Mouse (Mus musculus): ENCODE measurements around the gene Tnfrsf19. TPM values are rescaled to one million over a fixed set of nuclear protein-coding genes. Genes with fewer than 3 reads are reported as not detected.

Tnfrsf19 gene
- polyA plus RNA-seq, 1 experiment: 12.4 TPM

DNA sequence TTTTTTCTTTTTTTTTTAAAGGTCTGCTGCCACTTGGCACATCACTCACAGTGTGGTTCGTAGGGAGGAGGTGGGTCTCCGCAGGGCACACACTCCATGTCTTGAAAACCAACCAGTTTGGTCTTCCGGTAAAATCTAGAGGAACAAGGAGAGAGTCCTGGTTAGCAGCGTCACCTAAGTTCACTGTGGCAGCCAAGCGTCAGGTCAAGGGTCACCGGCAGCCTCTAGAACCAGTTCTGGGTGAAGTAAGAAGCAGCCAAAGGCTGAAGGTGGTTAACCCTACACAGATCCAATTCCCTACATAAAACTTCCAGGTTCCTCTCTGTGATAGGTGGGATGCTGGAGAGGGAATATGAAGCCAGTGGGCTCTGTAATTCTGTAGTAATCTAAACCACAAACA, 49.7 kb downstream of the Tnfrsf19 start:
- no peaks in the 10 kb centered on the region for H3K4me1 ChIP-seq (ENCODE audit: control insufficient read depth, insufficient read depth, low read length)

DNA sequence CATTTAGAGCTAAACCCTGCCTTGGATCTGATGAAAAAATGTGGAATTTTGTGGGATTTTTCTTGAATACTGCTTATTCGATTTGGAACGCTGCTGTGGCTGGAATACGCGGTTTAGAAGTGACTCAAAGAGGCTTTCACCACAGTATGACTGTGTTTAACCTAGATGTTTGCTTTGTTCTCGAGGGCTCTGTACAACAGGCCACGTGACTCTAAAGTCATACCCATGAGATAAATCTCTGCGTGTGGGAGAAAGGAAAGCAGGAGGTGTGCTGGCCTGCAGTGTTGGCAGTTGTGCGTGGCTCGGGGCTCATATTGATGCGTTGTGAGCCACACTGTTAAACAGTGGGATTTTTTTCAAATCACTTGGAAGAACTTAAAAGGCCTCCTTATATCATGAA, 52.8 kb downstream of the Tnfrsf19 start:
- Histone ChIP-seq H3K9ac (ENCODE audit: low read depth, poor library complexity, severe bottlenecking) (no peak overlapping the region), H3K4me3 (ENCODE audit: low read depth, low read length) (no peak overlapping the region), H3K27ac (ENCODE audit: insufficient read depth, low read length) (no peak overlapping the region), H3K9me3 (replicated peaks; ENCODE audit: control insufficient read depth, insufficient read depth, low read length, poor library complexity, severe bottlenecking) (no peaks in the 10 kb centered on the region), H3K27me3 (ENCODE audit: control insufficient read depth, insufficient read depth, low read length, poor library complexity, severe bottlenecking) (no peaks in the 10 kb centered on the region), H3K36me3 (ENCODE audit: control insufficient read depth, insufficient read depth, low read length, poor library complexity, severe bottlenecking) (no peaks in the 10 kb centered on the region), H3K4me1 (ENCODE audit: control insufficient read depth, insufficient read depth, low read length) (no peaks in the 10 kb centered on the region)
- TF ChIP-seq EP300 (IDR thresholded peaks at IDR 0.05; ENCODE audit: insufficient read depth, low read depth, low read length): no peak
- TF ChIP-seq POLR2A (IDR thresholded peaks at IDR 0.05; ENCODE audit: insufficient read depth, low read length): no peak
- TF ChIP-seq CTCF (IDR thresholded peaks at IDR 0.05; ENCODE audit: low read depth, low read length): no peak

More for the DNA sequence above, 49.7 kb downstream of the Tnfrsf19 start:
- Histone ChIP-seq H3K9me3 (replicated peaks; ENCODE audit: control insufficient read depth, insufficient read depth, low read length, poor library complexity, severe bottlenecking) (no peaks in the 10 kb centered on the region), H3K27ac (ENCODE audit: insufficient read depth, low read length) (no peak overlapping the region), H3K27me3 (ENCODE audit: control insufficient read depth, insufficient read depth, low read length, poor library complexity, severe bottlenecking) (no peaks in the 10 kb centered on the region), H3K9ac (ENCODE audit: low read depth, poor library complexity, severe bottlenecking) (no peak overlapping the region), H3K36me3 (ENCODE audit: control insufficient read depth, insufficient read depth, low read length, poor library complexity, severe bottlenecking) (no peaks in the 10 kb centered on the region), H3K4me3 (ENCODE audit: low read depth, low read length) (no peak overlapping the region)
- TF ChIP-seq EP300 (IDR thresholded peaks at IDR 0.05; ENCODE audit: insufficient read depth, low read depth, low read length): no peak

DNA sequence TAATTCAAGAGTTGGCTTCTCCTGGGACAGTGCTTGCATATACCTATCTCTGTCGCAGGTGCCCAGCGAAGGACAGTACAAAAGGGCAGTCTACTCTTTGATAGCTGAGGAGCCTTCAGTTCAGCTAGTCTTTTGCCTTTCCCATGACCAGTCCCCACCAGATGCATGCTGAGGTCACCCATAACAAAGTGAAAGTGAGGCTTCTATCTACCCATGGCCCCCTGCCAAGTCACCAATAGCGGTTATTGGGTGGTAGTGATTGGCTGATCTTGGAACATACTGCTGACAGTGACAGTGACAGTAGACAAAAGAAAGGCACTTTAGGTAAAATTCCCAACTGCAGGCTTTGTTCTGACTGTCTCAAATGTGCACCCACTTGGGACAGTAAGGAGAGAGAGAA, 53.2 kb downstream of the Tnfrsf19 start:
- Histone ChIP-seq H3K27ac (ENCODE audit: insufficient read depth, low read length) (no peak overlapping the region), H3K27me3 (ENCODE audit: control insufficient read depth, insufficient read depth, low read length, poor library complexity, severe bottlenecking) (no peaks in the 10 kb centered on the region), H3K36me3 (ENCODE audit: control insufficient read depth, insufficient read depth, low read length, poor library complexity, severe bottlenecking) (no peaks in the 10 kb centered on the region)

DNA sequence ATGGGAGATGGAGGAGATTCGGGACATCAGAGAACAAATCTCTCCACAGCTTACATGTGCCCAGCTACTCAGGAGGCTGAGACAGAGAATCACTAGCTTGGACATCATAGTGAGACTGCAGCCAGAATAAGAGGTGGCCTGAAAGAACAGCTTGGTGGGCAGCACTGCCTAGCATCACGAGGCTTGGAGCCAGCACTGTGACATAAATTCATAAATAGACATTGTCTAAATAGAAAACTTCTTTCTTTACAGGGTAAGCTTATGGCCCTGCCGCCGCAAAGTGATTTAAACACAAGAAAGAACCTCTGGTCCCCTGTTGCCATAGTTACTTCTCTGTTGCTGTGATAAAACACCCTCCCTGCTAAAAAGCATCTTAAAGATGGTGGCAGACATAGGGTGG, 54.1 kb downstream of the Tnfrsf19 start:
- Histone ChIP-seq H3K9me3 (replicated peaks; ENCODE audit: control insufficient read depth, insufficient read depth, low read length, poor library complexity, severe bottlenecking) (no peaks in the 10 kb centered on the region), H3K4me3 (ENCODE audit: low read depth, low read length) (no peak overlapping the region), H3K36me3 (ENCODE audit: control insufficient read depth, insufficient read depth, low read length, poor library complexity, severe bottlenecking) (no peaks in the 10 kb centered on the region), H3K9ac (ENCODE audit: low read depth, poor library complexity, severe bottlenecking) (no peak overlapping the region), H3K4me1 (ENCODE audit: control insufficient read depth, insufficient read depth, low read length) (no peaks in the 10 kb centered on the region), H3K27me3 (ENCODE audit: control insufficient read depth, insufficient read depth, low read length, poor library complexity, severe bottlenecking) (no peaks in the 10 kb centered on the region), H3K27ac (ENCODE audit: insufficient read depth, low read length) (no peak overlapping the region)
- no peak for TF ChIP-seq POLR2A (IDR thresholded peaks at IDR 0.05; ENCODE audit: insufficient read depth, low read length)
- no peak for TF ChIP-seq EP300 (IDR thresholded peaks at IDR 0.05; ENCODE audit: insufficient read depth, low read depth, low read length)
- TF ChIP-seq CTCF (IDR thresholded peaks at IDR 0.05; ENCODE audit: low read depth, low read length): no peak

More for the DNA sequence above, 53.2 kb downstream of the Tnfrsf19 start:
- Histone ChIP-seq H3K4me3 (ENCODE audit: low read depth, low read length) (no peak overlapping the region), H3K9ac (ENCODE audit: low read depth, poor library complexity, severe bottlenecking) (no peak overlapping the region), H3K4me1 (ENCODE audit: control insufficient read depth, insufficient read depth, low read length) (no peaks in the 10 kb centered on the region), H3K9me3 (replicated peaks; ENCODE audit: control insufficient read depth, insufficient read depth, low read length, poor library complexity, severe bottlenecking) (no peaks in the 10 kb centered on the region)
- TF ChIP-seq POLR2A (IDR thresholded peaks at IDR 0.05; ENCODE audit: insufficient read depth, low read length): no peak
- no peak for TF ChIP-seq EP300 (IDR thresholded peaks at IDR 0.05; ENCODE audit: insufficient read depth, low read depth, low read length)
- no peak for TF ChIP-seq CTCF (IDR thresholded peaks at IDR 0.05; ENCODE audit: low read depth, low read length)

DNA sequence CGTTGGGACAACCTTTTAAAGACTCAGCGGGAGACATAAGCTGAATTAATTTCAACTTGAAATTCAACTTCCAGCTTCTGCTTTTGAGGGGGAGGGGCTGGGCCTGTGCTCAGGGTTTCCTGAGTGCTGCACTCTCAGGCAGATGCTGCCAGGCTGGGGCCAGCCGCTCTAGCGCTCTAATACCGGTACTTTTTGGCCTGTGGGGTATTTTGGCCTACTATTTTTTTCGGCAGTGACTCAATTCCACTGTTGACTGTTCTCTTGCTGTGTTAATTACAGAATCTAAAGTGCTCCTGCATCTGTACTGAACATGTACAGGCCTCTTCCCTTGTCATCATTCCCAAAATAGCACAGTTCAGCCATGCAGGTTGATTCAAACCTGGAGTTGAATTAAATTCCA, 58.1 kb downstream of the Tnfrsf19 start:
- Histone ChIP-seq H3K4me3 (ENCODE audit: low read depth, low read length) (no peak overlapping the region), H3K9ac (ENCODE audit: low read depth, poor library complexity, severe bottlenecking) (no peak overlapping the region), H3K27me3 (ENCODE audit: control insufficient read depth, insufficient read depth, low read length, poor library complexity, severe bottlenecking) (no peaks in the 10 kb centered on the region), H3K27ac (ENCODE audit: insufficient read depth, low read length) (no peak overlapping the region), H3K36me3 (ENCODE audit: control insufficient read depth, insufficient read depth, low read length, poor library complexity, severe bottlenecking) (no peaks in the 10 kb centered on the region), H3K4me1 (ENCODE audit: control insufficient read depth, insufficient read depth, low read length) (peaks cover 2% of the 10 kb centered on the region), H3K9me3 (replicated peaks; ENCODE audit: control insufficient read depth, insufficient read depth, low read length, poor library complexity, severe bottlenecking) (no peaks in the 10 kb centered on the region)
- TF ChIP-seq EP300 (IDR thresholded peaks at IDR 0.05; ENCODE audit: insufficient read depth, low read depth, low read length) (no peak), POLR2A (IDR thresholded peaks at IDR 0.05; ENCODE audit: insufficient read depth, low read length) (no peak), CTCF (IDR thresholded peaks at IDR 0.05; ENCODE audit: low read depth, low read length) (no peak)

DNA sequence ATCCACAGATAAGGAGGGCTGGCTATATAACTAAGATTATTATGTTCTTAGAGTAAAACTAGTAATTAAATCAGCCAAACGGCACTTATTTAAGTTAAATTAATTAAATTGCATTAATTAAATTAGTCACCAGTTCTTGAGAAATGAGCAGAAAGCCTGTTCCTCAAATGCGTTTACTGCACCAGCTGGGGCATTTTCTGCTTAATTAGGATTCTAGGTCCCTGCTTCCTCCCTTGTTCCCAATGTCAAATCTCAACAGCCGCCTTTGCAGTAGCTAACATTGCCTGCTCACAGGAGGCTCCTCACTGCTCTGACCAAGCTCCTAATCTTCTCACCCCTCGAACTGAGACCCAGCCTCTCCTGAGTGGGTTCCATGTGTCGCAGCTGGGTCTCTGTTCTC, 59.4 kb downstream of the Tnfrsf19 start:
- no peaks in the 10 kb centered on the region for H3K36me3 ChIP-seq (ENCODE audit: control insufficient read depth, insufficient read depth, low read length, poor library complexity, severe bottlenecking)
- peaks cover 2% of the 10 kb centered on the region for H3K4me1 ChIP-seq (ENCODE audit: control insufficient read depth, insufficient read depth, low read length)

More for the DNA sequence above, 59.4 kb downstream of the Tnfrsf19 start:
- Histone ChIP-seq H3K27ac (ENCODE audit: insufficient read depth, low read length) (no peak overlapping the region), H3K27me3 (ENCODE audit: control insufficient read depth, insufficient read depth, low read length, poor library complexity, severe bottlenecking) (no peaks in the 10 kb centered on the region), H3K4me3 (ENCODE audit: low read depth, low read length) (no peak overlapping the region), H3K9me3 (replicated peaks; ENCODE audit: control insufficient read depth, insufficient read depth, low read length, poor library complexity, severe bottlenecking) (no peaks in the 10 kb centered on the region), H3K9ac (ENCODE audit: low read depth, poor library complexity, severe bottlenecking) (no peak overlapping the region)
- TF ChIP-seq POLR2A (IDR thresholded peaks at IDR 0.05; ENCODE audit: insufficient read depth, low read length): no peak
- no peak for TF ChIP-seq CTCF (IDR thresholded peaks at IDR 0.05; ENCODE audit: low read depth, low read length)
- no peak for TF ChIP-seq EP300 (IDR thresholded peaks at IDR 0.05; ENCODE audit: insufficient read depth, low read depth, low read length)

Measured in ES-Bruce4 (cell line).